Mouse (Mus musculus): ENCODE data around the gene Hs3st3b1. TPM values are rescaled to one million over a fixed set of nuclear protein-coding genes. Genes with fewer than 3 reads are reported as not detected.

Gene Hs3st3b1
- polyA plus RNA-seq, 1 experiment from 2014 or later, result 21.1 TPM

GRCm38 (mm10) chr11:63936641-63937040 lies 14.6 kb upstream of the Hs3st3b1 start:
- H3K4me2 ChIP-seq (ENCODE audit: low read depth, low read length), result no peak overlapping the region
- 50% methylated on average over 3 of the region's 3 CpGs for WGBS (ENCODE audit: insufficient replicate concordance)
- ATAC-seq, result no peak
- no peak overlapping the region for H3K4me3 ChIP-seq (ENCODE audit: low read depth, low read length)
- peaks cover 5% of the 10 kb centered on the region for H3K4me1 ChIP-seq (ENCODE audit: insufficient read depth)
- H3K27me3 ChIP-seq (ENCODE audit: insufficient read depth, low read length), result no peaks in the 10 kb centered on the region
- no peak for DNase-seq
- no peaks in the 10 kb centered on the region for H3K9me3 ChIP-seq (ENCODE audit: low read length)
- TF ChIP-seq EP300 (IDR thresholded peaks at IDR 0.05; ENCODE audit: low read depth) (no peak), CTCF (IDR thresholded peaks at IDR 0.05; ENCODE audit: low read depth) (no peak)
- H3K27ac ChIP-seq (ENCODE audit: low read depth), result no peak overlapping the region
- no peak overlapping the region for H3K9ac ChIP-seq (replicated peaks)
- no peaks in the 10 kb centered on the region for H3K36me3 ChIP-seq (replicated peaks; ENCODE audit: insufficient read depth, low read length)

- ATAC-seq (no peak), DNase-seq (no peak)
- Histone ChIP-seq H3K27ac (ENCODE audit: low read depth) (no peak overlapping the region), H3K9me3 (ENCODE audit: low read length) (no peaks in the 10 kb centered on the region), H3K36me3 (replicated peaks; ENCODE audit: insufficient read depth, low read length) (no peaks in the 10 kb centered on the region), H3K9ac (replicated peaks) (no peak overlapping the region), H3K4me1 (ENCODE audit: insufficient read depth) (peaks cover 18% of the 10 kb centered on the region; the same call in 1 of the 2 replicates), H3K27me3 (ENCODE audit: insufficient read depth, low read length) (peaks cover 33% of the 10 kb centered on the region), H3K4me3 (ENCODE audit: low read depth, low read length) (no peak overlapping the region), H3K4me2 (ENCODE audit: low read depth, low read length) (no peak overlapping the region)
- TF ChIP-seq CTCF (IDR thresholded peaks at IDR 0.05; ENCODE audit: low read depth), result no peak
- TF ChIP-seq EP300 (IDR thresholded peaks at IDR 0.05; ENCODE audit: low read depth), result no peak
- WGBS (ENCODE audit: insufficient replicate concordance), result 71% methylated on average over 6 of the region's 6 CpGs
Measured at GRCm38 (mm10) chr11:63926901-63927300, 4.8 kb upstream of the Hs3st3b1 start.

DNA sequence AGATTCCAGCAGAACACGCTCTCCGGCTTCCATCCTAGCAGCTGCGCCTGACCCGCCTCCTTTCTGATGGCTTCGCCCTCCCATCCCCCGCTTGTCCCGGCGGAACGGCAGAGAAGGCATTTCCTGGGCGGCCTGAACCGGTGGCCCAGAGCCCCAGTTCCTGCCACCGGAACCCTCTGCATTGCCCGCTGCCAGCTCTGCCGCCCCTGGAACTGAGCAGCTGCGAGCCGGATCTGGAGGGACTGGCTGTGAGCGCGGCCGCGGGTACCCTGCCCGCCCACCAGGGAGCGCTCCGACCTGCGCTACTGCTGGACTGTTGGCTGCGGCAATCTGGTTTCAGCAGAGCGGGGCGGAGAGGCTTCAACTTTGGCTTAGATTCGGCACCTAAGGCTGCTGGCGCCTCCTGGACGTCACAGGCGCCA lies 3.1 kb upstream of the Hs3st3b1 start:
- 3% methylated on average over 31 of the region's 31 CpGs for WGBS (ENCODE audit: insufficient replicate concordance)
- DNase-seq, result peak; percentile 88
- peak overlapping the region; percentile 46; the same call in 1 of the 2 replicates for H3K9ac ChIP-seq (replicated peaks)

DNA sequence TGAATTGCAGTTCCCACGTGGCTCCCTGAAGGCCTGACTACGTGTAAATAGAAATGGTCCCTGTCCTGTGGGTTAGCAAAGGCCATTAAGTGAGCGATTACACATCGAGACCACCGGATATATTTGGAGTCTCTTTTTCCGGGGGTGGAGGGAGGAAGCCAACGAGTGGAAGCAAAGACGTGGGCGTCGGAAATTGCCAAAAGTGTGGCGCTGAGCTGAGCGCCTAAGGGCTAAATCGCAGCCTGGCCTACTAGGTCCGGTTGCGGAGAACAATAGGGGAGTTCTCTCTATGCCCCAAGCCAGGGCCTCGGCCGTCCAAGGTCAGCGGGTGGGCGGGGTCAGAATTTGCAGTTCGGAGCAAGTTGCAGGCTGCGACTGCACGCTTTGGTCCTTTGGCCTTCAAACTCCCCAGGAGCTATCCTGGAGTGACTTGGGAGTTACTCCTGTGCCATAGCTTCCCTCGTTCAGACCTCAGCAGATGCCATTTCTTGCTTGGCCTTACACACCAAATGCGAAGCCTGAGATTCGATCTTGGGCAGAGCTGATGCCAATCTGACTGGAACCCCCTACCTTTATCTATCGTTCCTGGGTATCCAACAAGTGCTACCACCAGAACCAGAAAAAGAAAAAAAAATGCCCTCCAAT lies 2.3 kb upstream of the Hs3st3b1 start:
- Histone ChIP-seq H3K4me1 (ENCODE audit: insufficient read depth) (peaks cover 18% of the 10 kb centered on the region; the same call in 1 of the 2 replicates), H3K4me3 (ENCODE audit: low read depth, low read length) (peak overlapping the region; percentile 36; the same call in 1 of the 2 replicates), H3K4me2 (ENCODE audit: low read depth, low read length) (peak overlapping the region; percentile 75), H3K27ac (ENCODE audit: low read depth) (peak overlapping the region; percentile 22; the same call in 1 of the 2 replicates), H3K27me3 (ENCODE audit: insufficient read depth, low read length) (peaks cover 58% of the 10 kb centered on the region), H3K9ac (replicated peaks) (no peak overlapping the region), H3K36me3 (replicated peaks; ENCODE audit: insufficient read depth, low read length) (no peaks in the 10 kb centered on the region), H3K9me3 (ENCODE audit: low read length) (no peaks in the 10 kb centered on the region)
- 7% methylated on average over 26 of the region's 26 CpGs for WGBS (ENCODE audit: insufficient replicate concordance)
- TF ChIP-seq CTCF (IDR thresholded peaks at IDR 0.05; ENCODE audit: low read depth) (no peak), EP300 (IDR thresholded peaks at IDR 0.05; ENCODE audit: low read depth) (no peak)
- DNase-seq (peak; percentile 45), ATAC-seq (no peak)

More for the DNA sequence above, 3.1 kb upstream of the Hs3st3b1 start:
- H3K36me3 ChIP-seq (replicated peaks; ENCODE audit: insufficient read depth, low read length), result no peaks in the 10 kb centered on the region
- peaks cover 51% of the 10 kb centered on the region for H3K27me3 ChIP-seq (ENCODE audit: insufficient read depth, low read length)
- no peak overlapping the region for H3K27ac ChIP-seq (ENCODE audit: low read depth)
- TF ChIP-seq CTCF (IDR thresholded peaks at IDR 0.05; ENCODE audit: low read depth) (peak; percentile 94), EP300 (IDR thresholded peaks at IDR 0.05; ENCODE audit: low read depth) (peak; percentile 15; the same call in 1 of the 2 replicates)
- H3K9me3 ChIP-seq (ENCODE audit: low read length), result no peaks in the 10 kb centered on the region
- H3K4me2 ChIP-seq (ENCODE audit: low read depth, low read length), result peak overlapping the region; percentile 65
- peak overlapping the region; percentile 32 for H3K4me3 ChIP-seq (ENCODE audit: low read depth, low read length)
- peaks cover 18% of the 10 kb centered on the region; the same call in 1 of the 2 replicates for H3K4me1 ChIP-seq (ENCODE audit: insufficient read depth)
- peak; percentile 48 for ATAC-seq

DNA sequence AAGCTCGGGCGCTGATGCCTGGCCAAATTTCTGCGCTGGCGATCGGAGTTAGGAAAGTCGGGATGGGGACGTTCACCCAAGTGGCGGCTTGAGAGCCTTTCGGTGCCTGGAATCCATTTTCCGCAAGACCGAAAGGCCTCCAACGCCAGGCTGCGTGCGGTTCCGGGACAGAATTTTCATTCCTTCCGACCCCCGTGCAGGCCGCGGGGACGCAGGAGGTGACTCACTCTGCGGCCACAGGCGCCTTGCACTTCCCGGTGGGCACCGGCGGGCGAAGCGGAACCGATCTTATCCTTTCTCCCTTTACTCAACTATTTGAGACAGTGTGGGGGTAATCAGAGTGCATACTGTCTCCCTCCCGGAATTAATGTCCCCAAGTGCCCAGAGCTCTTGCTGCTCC lies 1.3 kb upstream of the Hs3st3b1 start:
- Histone ChIP-seq H3K36me3 (replicated peaks; ENCODE audit: insufficient read depth, low read length) (no peaks in the 10 kb centered on the region), H3K4me1 (ENCODE audit: insufficient read depth) (peaks cover 18% of the 10 kb centered on the region; the same call in 1 of the 2 replicates), H3K27me3 (ENCODE audit: insufficient read depth, low read length) (peaks cover 68% of the 10 kb centered on the region), H3K9me3 (ENCODE audit: low read length) (no peaks in the 10 kb centered on the region), H3K4me3 (ENCODE audit: low read depth, low read length) (peak overlapping the region; percentile 36), H3K9ac (replicated peaks) (no peak overlapping the region), H3K27ac (ENCODE audit: low read depth) (peak overlapping the region; percentile 55), H3K4me2 (ENCODE audit: low read depth, low read length) (peak overlapping the region; percentile 75)
- no peak for DNase-seq
- no peak for TF ChIP-seq CTCF (IDR thresholded peaks at IDR 0.05; ENCODE audit: low read depth)
- TF ChIP-seq EP300 (IDR thresholded peaks at IDR 0.05; ENCODE audit: low read depth), result no peak
- WGBS (ENCODE audit: insufficient replicate concordance), result 2% methylated on average over 29 of the region's 29 CpGs
- no peak for ATAC-seq

DNA sequence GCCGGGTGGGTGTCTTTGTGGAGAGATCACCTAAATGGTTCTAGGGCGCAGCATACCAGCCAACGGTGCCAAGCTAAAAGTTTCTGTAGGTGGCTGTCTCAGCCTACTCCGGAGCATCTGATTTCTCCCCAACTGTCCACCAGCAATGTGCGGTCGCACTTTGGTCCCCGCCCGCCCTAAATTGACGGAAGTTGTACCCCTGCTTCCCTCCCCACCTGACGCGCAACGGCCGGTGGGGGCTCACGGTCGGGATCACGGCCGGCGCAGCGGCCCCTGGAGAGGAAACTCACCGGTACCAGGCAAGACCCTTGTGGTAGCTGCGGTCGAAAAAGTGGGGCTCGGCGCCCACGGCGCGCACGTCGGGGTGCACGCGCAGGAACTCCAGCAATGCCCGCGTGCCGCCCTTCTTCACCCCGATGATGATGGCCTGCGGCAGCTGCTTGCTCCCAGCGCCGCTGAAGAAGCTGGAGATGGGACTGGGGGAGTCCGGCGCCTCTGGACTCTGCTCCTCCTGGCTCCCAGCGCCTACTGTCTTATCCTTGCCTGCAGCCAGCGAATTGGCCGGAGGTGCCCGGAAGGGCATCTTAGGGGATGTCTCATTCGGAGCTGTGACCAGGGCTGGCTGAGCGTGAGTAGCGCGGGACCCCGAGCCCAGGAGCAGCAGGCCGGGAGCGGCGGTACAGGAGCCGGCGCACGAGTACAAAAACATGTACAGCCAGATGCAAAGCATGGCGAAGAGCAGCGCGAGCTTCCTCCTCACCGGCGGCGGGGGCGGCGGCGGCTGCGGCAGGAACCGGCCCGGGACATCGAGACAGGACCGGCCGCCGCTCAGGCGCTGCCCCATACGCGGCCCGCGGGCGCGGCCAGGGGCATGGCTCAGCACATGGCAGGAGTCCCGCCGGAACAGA lies 792 bp downstream of the Hs3st3b1 start:
- peak overlapping the region; percentile 89 for H3K27ac ChIP-seq (ENCODE audit: low read depth)
- H3K36me3 ChIP-seq (replicated peaks; ENCODE audit: insufficient read depth, low read length), result no peaks in the 10 kb centered on the region
- peak; percentile 39 for DNase-seq
- H3K4me1 ChIP-seq (ENCODE audit: insufficient read depth), result peaks cover 18% of the 10 kb centered on the region; the same call in 1 of the 2 replicates
- peak; percentile 1; the same call in 1 of the 2 replicates for ATAC-seq
- peak overlapping the region; percentile 67 for H3K4me3 ChIP-seq (ENCODE audit: low read depth, low read length)
- TF ChIP-seq CTCF (IDR thresholded peaks at IDR 0.05; ENCODE audit: low read depth) (no peak), EP300 (IDR thresholded peaks at IDR 0.05; ENCODE audit: low read depth) (no peak)
- H3K4me2 ChIP-seq (ENCODE audit: low read depth, low read length), result peak overlapping the region; percentile 75
- H3K9me3 ChIP-seq (ENCODE audit: low read length), result no peaks in the 10 kb centered on the region
- peak overlapping the region; percentile 77 for H3K9ac ChIP-seq (replicated peaks)
- under 1% methylated on average over 77 of the region's 80 CpGs for WGBS (ENCODE audit: insufficient replicate concordance)
- peaks cover 72% of the 10 kb centered on the region for H3K27me3 ChIP-seq (ENCODE audit: insufficient read depth, low read length)
